Mouse (Mus musculus): ENCODE results near the gene Timm8a1.

Timm8a1 gene

DNA sequence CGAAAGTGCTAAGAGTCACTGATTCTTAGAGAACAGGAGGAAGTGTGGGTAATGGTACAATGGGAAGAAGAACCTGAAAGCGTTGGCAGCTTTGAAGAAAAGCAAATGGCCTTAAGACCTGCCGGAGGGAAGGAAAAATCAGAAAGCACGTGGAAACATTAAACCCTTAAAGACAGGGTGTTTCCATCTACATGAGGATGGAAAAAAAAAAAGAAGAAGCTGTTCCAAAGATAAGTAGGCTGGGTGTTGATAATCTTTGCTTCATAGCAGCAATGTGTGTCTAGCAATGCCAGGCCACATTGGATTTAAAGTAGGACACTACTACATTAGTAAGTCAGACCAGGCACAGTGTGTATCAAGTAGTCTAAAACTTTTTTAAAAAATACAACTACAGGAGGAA, 16.4 kb downstream of the Timm8a1 start:
- no peak for DNase-seq (ENCODE audit: low spot score in 2 of 2)

DNA sequence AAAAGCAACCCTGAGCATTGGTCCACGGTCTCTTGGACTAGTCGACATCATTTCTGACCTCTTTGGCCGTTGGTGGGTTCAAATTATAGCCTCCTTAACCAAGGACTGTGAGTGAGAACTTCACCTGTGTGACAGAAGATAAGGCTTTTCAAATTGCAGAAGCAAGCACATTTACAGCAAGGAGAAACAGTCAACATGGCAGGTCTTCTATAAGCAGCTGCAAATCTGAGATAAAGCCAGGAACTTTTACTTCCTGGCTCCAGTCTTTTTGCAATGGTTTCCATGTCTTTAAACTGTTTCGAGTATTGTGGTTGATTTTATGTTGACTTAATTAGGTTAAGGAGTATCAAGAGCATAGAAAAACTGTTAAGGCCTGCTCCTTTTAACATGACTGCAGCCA, 17.9 kb downstream of the Timm8a1 start:
- no peak for DNase-seq (ENCODE audit: low spot score in 2 of 2)

DNA sequence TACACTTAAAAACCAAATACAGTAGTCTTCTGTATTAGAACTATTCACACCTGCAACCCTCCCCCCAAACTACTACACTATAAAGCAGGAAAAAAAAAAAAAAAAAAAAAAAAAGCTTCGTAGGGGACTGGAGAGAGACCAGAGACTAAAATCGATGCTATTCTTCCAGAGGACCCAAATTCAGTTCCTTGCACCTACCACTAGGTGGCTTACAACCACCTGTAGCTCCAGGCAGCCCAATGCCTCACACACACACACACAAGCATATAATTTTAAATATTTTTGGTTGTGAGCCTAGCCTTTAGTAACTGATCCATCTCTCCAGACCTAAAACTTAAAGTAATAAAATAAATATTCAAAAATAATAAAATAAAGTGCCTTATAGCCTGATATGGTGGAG, 32.2 kb downstream of the Timm8a1 start:
- DNase-seq (ENCODE audit: low spot score in 2 of 2) = no peak

DNA sequence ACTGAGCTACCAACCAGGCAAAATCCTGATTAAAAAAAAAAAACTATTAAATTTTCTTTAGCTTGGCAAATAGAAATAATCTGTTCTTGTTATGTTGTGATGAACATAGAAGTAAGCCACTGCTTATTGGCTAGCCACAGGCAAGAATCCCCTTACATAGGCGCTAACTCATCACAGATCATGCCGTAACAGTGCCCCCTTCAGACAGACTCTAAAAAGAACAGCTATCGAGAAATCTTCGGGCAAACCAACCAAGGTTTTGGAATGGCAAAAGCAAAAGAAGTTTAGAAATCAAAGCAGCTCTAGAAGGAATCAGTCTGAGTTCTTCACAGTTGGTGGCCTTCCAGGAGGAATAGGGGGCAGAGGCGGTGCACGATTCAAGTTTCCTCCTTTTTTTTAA, 33.7 kb downstream of the Timm8a1 start:
- no peak for DNase-seq (ENCODE audit: low spot score in 2 of 2)

DNA sequence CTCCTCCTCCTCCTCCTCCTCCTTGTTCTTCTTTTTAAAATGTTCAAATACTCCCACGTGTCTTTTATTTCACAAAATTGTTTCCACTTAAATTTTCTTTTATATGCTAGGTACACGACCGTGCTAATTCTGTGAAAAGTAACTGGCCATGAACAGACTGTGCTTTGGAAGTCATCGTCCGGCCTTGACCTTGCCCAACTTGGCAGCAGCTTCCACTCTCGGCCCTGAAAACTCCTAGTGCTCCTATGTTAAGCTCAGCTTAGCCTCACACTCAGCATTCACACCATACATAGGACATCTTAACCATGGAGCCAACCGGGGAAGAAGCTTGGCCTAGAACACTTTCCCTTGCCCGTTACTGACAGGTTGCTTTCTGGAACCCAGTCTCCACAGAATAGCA, 41.0 kb downstream of the Timm8a1 start:
- no peak for DNase-seq (ENCODE audit: low spot score in 2 of 2)

Measured in right cerebral cortex, postnatal 10 days (tissue).